Mouse (Mus musculus): Measurements from ENCODE around the gene Fat1.

DNA sequence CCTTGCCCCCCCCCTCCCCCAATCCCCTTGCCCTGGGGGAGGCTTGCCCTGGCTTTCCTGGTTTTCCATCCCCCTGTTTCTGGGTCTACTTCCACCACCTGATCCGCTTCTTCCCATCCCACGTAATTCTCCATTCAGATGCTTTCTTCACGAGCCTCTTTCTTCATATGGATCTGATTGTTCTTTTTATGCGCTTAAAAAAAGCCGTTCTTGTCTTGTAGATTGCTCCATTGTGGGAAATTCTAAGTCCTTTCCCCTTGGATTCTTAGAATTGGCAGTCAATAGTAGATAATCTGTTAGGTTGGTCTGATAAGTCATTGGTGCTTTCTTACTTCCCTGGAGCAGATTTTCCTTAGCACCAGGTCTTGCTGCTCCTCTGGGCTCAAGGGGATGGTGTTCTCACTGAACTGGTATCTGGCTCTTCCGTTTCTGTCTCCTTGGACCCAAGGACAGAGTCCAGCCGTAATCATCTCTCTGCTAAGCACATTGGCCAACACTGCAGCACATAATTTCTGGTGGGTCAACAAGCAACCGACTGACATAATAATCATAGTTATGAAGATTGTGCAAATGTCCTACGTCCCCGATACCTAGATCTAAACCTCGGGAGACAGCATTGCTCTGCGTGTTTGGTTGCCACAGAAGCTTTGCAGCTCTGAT is 27.5 kb downstream of the Fat1 start:
- TF ChIP-seq CTCF (IDR thresholded peaks at IDR 0.05; ENCODE audit: extremely low read depth, insufficient read depth, insufficient read length, insufficient replicate concordance) = no peak
- TF ChIP-seq POLR2A (IDR thresholded peaks at IDR 0.05; ENCODE audit: low read depth, low read length) = no peak
